Mouse (Mus musculus) embryonic fibroblast, embryonic 13.5 days (primary cell): ENCODE measurements around the gene Pdia3. TPM values are rescaled to one million over a fixed set of nuclear protein-coding genes. Genes with fewer than 3 reads are reported as not detected.

Experiments
- H3K27ac ChIP-seq: 2 replicates; pipeline ENCODE4 v1.5.1; 2012; ENCODE audit warnings: low read length, control low read depth, inconsistent platforms; ENCODE audit not compliant: insufficient read depth
- H3K4me1 ChIP-seq: 2 replicates; pipeline ENCODE4 v1.6.1; 2011; ENCODE audit warnings: low read length; ENCODE audit not compliant: control insufficient read depth, insufficient read depth
- H3K4me3 ChIP-seq: 2 replicates; pipeline ENCODE4 v1.5.1; 2011; ENCODE audit warnings: mild to moderate bottlenecking, control low read depth, low read length; ENCODE audit not compliant: insufficient read depth
- CTCF ChIP-seq: IDR thresholded peaks from 2 replicates; pipeline ENCODE4 v1.5.1; 2011; ENCODE audit warnings: mild to moderate bottlenecking, control low read depth, low read length, moderate library complexity, borderline replicate concordance; ENCODE audit not compliant: insufficient read depth
- POLR2A ChIP-seq: IDR thresholded peaks from 2 replicates; pipeline ENCODE4 v1.6.1; 2011; ENCODE audit warnings: low read depth, mild to moderate bottlenecking, control low read depth, low read length, moderate library complexity
- polyA plus RNA-seq: library from polyadenylated mRNA; stranded (reverse); fragments of >200 nt; gene quantifications from 2 replicates; pipeline ENCODE4 v1.2.4, GENCODE M21; 2011; ENCODE audit warnings: low read depth; ENCODE audit not compliant: missing spikeins, insufficient read length

Gene Pdia3
- polyA plus RNA-seq, 1 experiment: 1,111 TPM

DNA sequence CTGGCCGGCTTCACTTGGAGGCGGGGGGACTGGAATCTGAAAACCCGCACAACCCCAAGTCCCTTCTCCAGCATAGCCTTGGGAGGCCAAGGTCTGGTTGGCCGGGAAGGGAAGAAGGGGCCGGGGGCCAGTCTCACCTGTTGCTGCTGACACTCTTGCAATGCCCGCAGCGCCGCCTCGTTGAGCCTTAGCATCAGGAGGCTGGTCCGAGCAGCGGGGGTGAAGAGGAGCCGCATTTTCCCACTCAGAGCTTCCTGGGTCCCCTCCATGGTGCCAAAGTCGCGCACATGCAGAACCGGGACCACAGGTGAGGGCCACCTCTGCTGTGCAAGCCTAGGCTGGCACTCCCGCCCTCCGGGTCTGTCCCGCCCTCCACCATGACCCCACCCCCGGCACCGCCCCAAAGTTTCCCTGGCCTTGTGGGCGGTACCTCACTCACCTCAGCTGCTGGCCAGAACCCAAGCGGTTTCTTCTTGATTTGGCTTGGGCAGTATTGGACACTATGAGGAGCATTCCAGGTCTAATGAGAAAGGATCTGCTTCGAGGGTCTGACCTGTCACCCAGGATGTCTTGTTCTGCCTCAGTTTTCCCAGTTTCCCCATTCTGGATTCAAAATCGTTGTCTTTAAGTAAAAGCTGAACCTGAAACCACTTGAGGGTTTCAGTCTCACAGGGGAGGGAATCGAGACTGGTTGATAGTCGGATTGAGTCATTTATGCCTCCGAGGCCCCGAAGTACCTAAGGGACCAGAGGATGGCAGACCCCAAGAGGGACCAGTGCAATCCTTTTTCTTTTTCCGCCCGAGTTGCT is 28.9 kb downstream of the Pdia3 start:
- H3K27ac ChIP-seq: no peak overlapping the region
- TF ChIP-seq CTCF (no peak), POLR2A (no peak)
- H3K4me1 ChIP-seq: peaks cover 6% of the 10 kb centered on the region; the same call in 1 of the 2 replicates
- H3K4me3 ChIP-seq: peak overlapping the region; percentile 12; the same call in 1 of the 2 replicates

- Histone ChIP-seq H3K27ac (no peak overlapping the region), H3K4me3 (peak overlapping the region; percentile 12; the same call in 1 of the 2 replicates), H3K4me1 (peaks cover 7% of the 10 kb centered on the region; the same call in 1 of the 2 replicates)
- TF ChIP-seq CTCF (no peak), POLR2A (no peak)
These were observed 29.4 kb downstream of the Pdia3 start for GRCm38 (mm10) chr2:121443068-121443349.

DNA sequence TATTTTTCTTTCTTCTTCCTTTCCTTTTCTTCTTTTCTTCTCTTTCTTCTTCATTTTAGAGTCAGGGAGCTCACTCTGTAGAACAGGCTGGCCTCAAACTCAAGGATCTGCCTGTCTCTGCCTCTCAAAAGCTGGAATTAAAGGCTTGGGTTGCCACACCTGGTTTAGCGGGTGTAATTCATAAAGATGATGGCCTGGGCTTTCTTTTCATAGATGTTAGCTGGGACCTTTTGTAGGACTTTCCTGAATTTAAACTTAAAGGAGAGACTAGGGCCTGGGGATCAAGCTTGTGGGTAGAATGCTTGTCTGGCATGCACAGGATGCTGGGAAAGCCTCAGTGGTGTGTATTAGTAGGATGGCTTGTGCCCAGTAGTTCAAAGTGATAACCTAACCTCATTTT is 30.6 kb downstream of the Pdia3 start, which contains the start of gene Ell3:
TSS of gene Ell3 (minus strand) at position 101 of the 400 bp plus-strand sequence.
- H3K4me3 ChIP-seq: no peak within 1 kb of the TSS
- H3K4me1 ChIP-seq: peaks cover 9% of the 10 kb centered on the region; the same call in 1 of the 2 replicates
- TF ChIP-seq CTCF: no peak
- H3K27ac ChIP-seq: no peak within 1 kb of the TSS

- TF ChIP-seq POLR2A (no peak), CTCF (no peak)
- no peak overlapping the region for H3K27ac ChIP-seq
- H3K4me3 ChIP-seq: no peak overlapping the region
- peaks cover 9% of the 10 kb centered on the region; the same call in 1 of the 2 replicates for H3K4me1 ChIP-seq
These were observed 31.5 kb downstream of the Pdia3 start for GRCm38 (mm10) chr2:121445117-121445516.

GRCm38 (mm10) chr2:121446506-121446905 is 32.9 kb downstream of the Pdia3 start:
- Histone ChIP-seq H3K4me1 (peaks cover 11% of the 10 kb centered on the region; the same call in 1 of the 2 replicates), H3K27ac (no peak overlapping the region), H3K4me3 (no peak overlapping the region)
- TF ChIP-seq POLR2A: no peak

- Histone ChIP-seq H3K27ac (no peak overlapping the region), H3K4me1 (peaks cover 9% of the 10 kb centered on the region; the same call in 1 of the 2 replicates), H3K4me3 (no peak overlapping the region)
- no peak for TF ChIP-seq CTCF
- no peak for TF ChIP-seq POLR2A
These were observed 33.4 kb downstream of the Pdia3 start for GRCm38 (mm10) chr2:121447006-121447405.

DNA sequence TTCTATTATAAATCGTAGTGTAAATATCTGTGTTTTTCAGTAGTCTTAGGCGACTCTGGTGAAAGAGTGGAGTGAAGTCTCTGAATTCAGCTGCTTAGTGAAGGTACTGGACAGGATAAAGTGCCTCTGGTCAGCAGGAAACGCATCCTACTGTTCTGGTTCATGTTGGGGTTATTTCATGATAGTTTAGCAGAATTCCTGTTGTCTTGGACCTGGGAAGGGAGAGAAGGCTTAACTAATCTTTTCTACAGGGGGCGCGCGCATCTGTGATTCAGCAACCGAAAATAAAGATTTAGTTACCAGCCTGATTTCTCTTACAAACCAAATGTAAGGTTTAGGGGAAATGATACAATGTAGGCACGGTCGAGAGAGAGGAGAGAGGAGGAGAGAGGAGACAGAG is 34.6 kb downstream of the Pdia3 start:
- peak overlapping the region; percentile 61 for H3K4me3 ChIP-seq
- peak overlapping the region; percentile 97 for H3K27ac ChIP-seq
- TF ChIP-seq POLR2A (no peak), CTCF (no peak)
- H3K4me1 ChIP-seq: peaks cover 18% of the 10 kb centered on the region; the same call in 1 of the 2 replicates

- Histone ChIP-seq H3K4me1 (peaks cover 22% of the 10 kb centered on the region), H3K27ac (peak within 1 kb of the TSS; percentile 97), H3K4me3 (peak within 1 kb of the TSS; percentile 98)
- TF ChIP-seq POLR2A: peak; percentile 97
- no peak for TF ChIP-seq CTCF
These were observed 35.4 kb downstream of the Pdia3 start, which contains the start of gene Serf2 for GRCm38 (mm10) chr2:121448739-121449535. TSS of gene Serf2 (plus strand) at chr2:121449195.

DNA sequence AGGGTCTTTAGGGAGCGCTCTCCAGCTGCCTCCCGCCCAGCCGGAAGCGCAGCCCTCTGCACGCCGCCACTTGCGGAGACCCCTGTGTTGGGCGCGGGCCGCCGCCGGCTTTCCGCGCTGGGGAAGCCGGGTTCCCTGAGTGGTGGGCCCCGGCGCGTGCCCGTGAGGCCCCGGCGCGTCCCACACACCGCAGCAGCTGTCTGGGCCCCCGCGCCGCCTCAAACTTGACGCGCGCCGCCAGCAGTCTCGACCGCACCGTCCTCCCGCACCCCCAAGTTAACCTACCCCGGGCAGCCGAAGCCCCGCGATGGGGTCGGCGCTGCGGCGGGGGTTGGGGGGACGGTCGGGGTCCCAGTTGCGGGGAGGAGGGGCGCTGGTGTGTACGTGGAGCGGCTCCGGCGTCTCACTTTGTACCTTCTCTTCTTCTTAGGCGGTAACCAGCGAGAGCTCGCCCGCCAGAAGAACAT is 36.0 kb downstream of the Pdia3 start:
- peak overlapping the region; percentile 98 for H3K4me3 ChIP-seq
- peaks cover 22% of the 10 kb centered on the region for H3K4me1 ChIP-seq
- no peak for TF ChIP-seq CTCF
- no peak for TF ChIP-seq POLR2A
- H3K27ac ChIP-seq: peak overlapping the region; percentile 85

- H3K27ac ChIP-seq: peak overlapping the region; percentile 68
- H3K4me1 ChIP-seq: peaks cover 22% of the 10 kb centered on the region
- TF ChIP-seq CTCF (no peak), POLR2A (peak; percentile 31; the same call in 1 of the 2 replicates)
- H3K4me3 ChIP-seq: peak overlapping the region; percentile 98
These were observed 36.5 kb downstream of the Pdia3 start for GRCm38 (mm10) chr2:121450093-121450492.
